Mouse (Mus musculus): ENCODE results near the gene Elf1. TPM values are rescaled to one million over a fixed set of nuclear protein-coding genes. Genes with fewer than 3 reads are reported as not detected.

Gene Elf1
- polyA plus RNA-seq, 1 experiment from 2014 or later, result 12.3 TPM

DNA sequence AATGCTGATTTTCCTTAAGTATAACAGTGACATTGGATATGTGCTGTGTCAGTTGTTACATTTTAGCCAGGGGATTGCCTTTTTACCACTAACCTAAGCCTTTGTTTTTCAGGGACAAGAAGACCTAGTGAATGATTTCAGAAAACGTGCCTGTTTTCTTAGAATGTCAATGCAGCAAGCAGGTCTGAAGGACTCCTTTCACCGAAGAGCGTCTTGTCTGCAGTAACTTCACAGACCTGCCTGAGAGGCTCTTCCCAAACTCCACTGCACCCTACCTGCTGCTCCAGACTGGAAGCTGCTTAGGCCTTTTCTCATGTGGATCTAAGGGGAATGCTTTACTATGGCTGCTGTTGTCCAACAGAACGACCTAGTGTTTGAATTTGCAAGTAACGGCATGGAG, 55.0 kb downstream of the Elf1 start:
- Histone ChIP-seq H3K36me3 (ENCODE audit: control insufficient read depth, insufficient read depth) (no peaks in the 10 kb centered on the region), H3K27me3 (ENCODE audit: control insufficient read depth, insufficient read depth, low read length) (no peaks in the 10 kb centered on the region), H3K4me2 (ENCODE audit: low read depth, low read length) (peak overlapping the region; percentile 56), H3K27ac (ENCODE audit: low read length) (peak overlapping the region; percentile 68), H3K9me3 (replicated peaks; ENCODE audit: control insufficient read depth, low read length) (no peaks in the 10 kb centered on the region), H3K9ac (ENCODE audit: low read length) (peak overlapping the region; percentile 30; the same call in 1 of the 2 replicates), H3K4me1 (ENCODE audit: control insufficient read depth, insufficient read depth, low read length) (peaks cover 13% of the 10 kb centered on the region), H3K4me3 (ENCODE audit: low read length) (peak overlapping the region; percentile 11)
- no peak for ATAC-seq (replicated peaks; ENCODE audit: extremely low read depth, insufficient read depth, low FRiP score)
- 60% methylated on average over 5 of the region's 5 CpGs for WGBS

DNA sequence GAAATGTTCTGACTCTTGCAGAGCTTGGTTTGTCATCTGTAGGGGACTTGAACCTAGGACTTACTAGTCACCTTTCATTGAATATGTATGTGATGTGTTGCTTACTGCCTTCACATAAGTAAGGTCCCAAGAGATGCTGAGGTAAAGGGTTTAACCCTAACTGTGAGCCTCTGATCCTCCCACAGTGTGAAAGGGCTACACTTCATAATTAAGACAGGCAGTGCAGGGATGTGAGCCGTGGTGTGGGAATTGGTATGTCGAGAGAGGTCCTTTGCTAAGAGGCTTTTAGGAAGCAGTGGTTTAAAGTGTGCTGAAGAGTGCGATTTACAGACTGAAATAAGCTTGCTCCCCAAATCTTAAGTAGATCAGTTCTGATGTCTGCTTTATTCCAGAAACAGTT, 55.8 kb downstream of the Elf1 start:
- ATAC-seq (replicated peaks; ENCODE audit: extremely low read depth, insufficient read depth, low FRiP score), result no peak
- Histone ChIP-seq H3K9ac (ENCODE audit: low read length) (no peak overlapping the region), H3K36me3 (ENCODE audit: control insufficient read depth, insufficient read depth) (no peaks in the 10 kb centered on the region), H3K27me3 (ENCODE audit: control insufficient read depth, insufficient read depth, low read length) (no peaks in the 10 kb centered on the region), H3K4me3 (ENCODE audit: low read length) (no peak overlapping the region), H3K9me3 (replicated peaks; ENCODE audit: control insufficient read depth, low read length) (no peaks in the 10 kb centered on the region), H3K27ac (ENCODE audit: low read length) (no peak overlapping the region), H3K4me1 (ENCODE audit: control insufficient read depth, insufficient read depth, low read length) (peaks cover 13% of the 10 kb centered on the region), H3K4me2 (ENCODE audit: low read depth, low read length) (no peak overlapping the region)
- WGBS, result 55% methylated on average over 3 of the region's 3 CpGs

DNA sequence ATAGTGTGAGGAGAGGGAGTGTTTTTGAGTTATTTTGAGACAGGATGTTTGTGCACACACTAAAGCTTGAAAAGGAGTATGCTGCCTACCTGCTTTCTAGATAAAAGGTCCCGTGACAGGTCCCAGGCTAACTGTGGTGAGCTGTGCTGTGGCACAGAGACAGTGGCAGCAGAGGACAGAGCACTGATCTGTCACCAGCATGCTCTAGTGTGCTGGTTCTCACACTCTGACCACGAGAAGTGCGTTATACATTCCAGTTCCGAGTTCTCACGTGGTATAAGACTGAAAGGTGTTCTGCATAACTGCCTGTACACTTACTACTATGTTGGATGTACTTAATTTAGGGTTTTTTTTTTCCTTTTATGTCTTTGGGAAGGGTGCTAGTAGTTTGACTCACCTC, 56.5 kb downstream of the Elf1 start:
- H3K27ac ChIP-seq (ENCODE audit: low read length), result 0 out of 2 replicates have a peak overlapping the region, but pooled peaks have one; percentile 29
- H3K4me3 ChIP-seq (ENCODE audit: low read length), result no peak overlapping the region
- WGBS, result 50% methylated on average over 5 of the region's 5 CpGs
- H3K4me2 ChIP-seq (ENCODE audit: low read depth, low read length), result peak overlapping the region; percentile 24; the same call in 1 of the 2 replicates
- H3K9ac ChIP-seq (ENCODE audit: low read length), result no peak overlapping the region
- H3K4me1 ChIP-seq (ENCODE audit: control insufficient read depth, insufficient read depth, low read length), result peaks cover 13% of the 10 kb centered on the region
- no peaks in the 10 kb centered on the region for H3K27me3 ChIP-seq (ENCODE audit: control insufficient read depth, insufficient read depth, low read length)
- H3K9me3 ChIP-seq (replicated peaks; ENCODE audit: control insufficient read depth, low read length), result no peaks in the 10 kb centered on the region
- peak; percentile 70; the same call in 1 of the 2 replicates for ATAC-seq (replicated peaks; ENCODE audit: extremely low read depth, insufficient read depth, low FRiP score)
- H3K36me3 ChIP-seq (ENCODE audit: control insufficient read depth, insufficient read depth), result no peaks in the 10 kb centered on the region

DNA sequence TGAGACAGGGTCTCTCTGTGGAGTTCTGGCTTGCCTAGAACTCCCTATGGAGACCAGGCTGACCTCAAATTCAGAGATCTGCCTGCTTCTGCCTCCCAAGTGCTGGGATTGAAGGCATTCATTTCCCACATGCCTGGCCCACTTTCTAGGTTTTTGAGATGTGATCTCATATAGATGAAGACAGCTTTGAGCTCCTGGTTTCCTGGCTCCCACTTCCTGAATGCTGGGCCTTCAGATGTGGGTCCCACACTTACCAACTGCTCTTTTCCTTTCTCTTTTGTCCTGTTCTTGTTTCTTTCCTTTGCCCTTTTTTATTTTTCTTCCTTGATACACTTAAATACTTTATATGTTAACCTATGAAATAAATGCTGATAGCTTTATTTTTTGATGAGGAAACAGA, 56.9 kb downstream of the Elf1 start:
- Histone ChIP-seq H3K9me3 (replicated peaks; ENCODE audit: control insufficient read depth, low read length) (no peaks in the 10 kb centered on the region), H3K4me3 (ENCODE audit: low read length) (no peak overlapping the region), H3K27ac (ENCODE audit: low read length) (no peak overlapping the region), H3K27me3 (ENCODE audit: control insufficient read depth, insufficient read depth, low read length) (no peaks in the 10 kb centered on the region), H3K4me2 (ENCODE audit: low read depth, low read length) (no peak overlapping the region), H3K36me3 (ENCODE audit: control insufficient read depth, insufficient read depth) (no peaks in the 10 kb centered on the region), H3K9ac (ENCODE audit: low read length) (no peak overlapping the region), H3K4me1 (ENCODE audit: control insufficient read depth, insufficient read depth, low read length) (peaks cover 13% of the 10 kb centered on the region)
- no peak for ATAC-seq (replicated peaks; ENCODE audit: extremely low read depth, insufficient read depth, low FRiP score)

DNA sequence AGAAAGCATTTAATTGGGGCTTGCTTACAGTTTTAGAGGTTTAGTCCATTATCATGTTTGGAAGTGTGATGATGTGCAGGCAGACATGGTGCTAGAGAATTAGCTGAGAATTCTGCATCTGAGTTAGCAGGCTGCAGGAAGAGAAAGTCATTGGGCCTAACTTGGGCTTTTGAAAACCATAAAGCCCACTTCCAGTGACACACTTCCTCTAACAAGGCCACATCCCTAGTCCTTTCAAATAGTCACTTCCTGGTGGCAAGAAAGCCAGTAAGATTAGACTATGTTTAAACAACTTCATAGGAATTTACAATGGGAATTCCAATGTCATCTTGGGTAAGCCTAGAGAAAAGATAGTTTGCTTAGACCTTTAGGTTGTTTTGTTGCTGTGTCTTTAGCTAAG, 60.6 kb downstream of the Elf1 start:
- Histone ChIP-seq H3K9me3 (replicated peaks; ENCODE audit: control insufficient read depth, low read length) (no peaks in the 10 kb centered on the region), H3K9ac (ENCODE audit: low read length) (no peak overlapping the region), H3K4me1 (ENCODE audit: control insufficient read depth, insufficient read depth, low read length) (peaks cover 6% of the 10 kb centered on the region), H3K27me3 (ENCODE audit: control insufficient read depth, insufficient read depth, low read length) (no peaks in the 10 kb centered on the region), H3K36me3 (ENCODE audit: control insufficient read depth, insufficient read depth) (no peaks in the 10 kb centered on the region), H3K27ac (ENCODE audit: low read length) (no peak overlapping the region), H3K4me2 (ENCODE audit: low read depth, low read length) (no peak overlapping the region), H3K4me3 (ENCODE audit: low read length) (no peak overlapping the region)
- no peak for ATAC-seq (replicated peaks; ENCODE audit: extremely low read depth, insufficient read depth, low FRiP score)

DNA sequence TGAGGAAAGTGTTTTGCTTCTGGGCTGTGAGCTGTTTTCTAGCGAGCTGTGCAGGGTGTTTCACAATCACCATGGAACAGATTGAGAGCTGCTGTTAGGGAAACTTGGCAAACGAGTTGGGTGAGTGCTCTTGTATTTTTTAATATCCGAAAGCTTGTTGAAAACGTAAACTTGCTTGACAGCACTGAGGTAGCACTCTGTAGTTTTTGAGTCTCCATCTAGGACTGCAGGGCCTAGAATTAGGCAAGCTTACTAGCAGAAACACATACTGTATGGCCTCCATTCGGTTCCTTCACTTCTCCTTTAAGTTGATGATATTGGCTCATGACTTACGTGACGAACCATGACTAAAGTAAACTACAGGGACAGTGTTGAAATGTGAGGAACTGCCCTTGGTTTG, 68.3 kb downstream of the Elf1 start:
- 0 out of 2 replicates have a peak, but pooled peaks have one; percentile 47 for ATAC-seq (replicated peaks; ENCODE audit: extremely low read depth, insufficient read depth, low FRiP score)
- H3K9me3 ChIP-seq (replicated peaks; ENCODE audit: control insufficient read depth, low read length), result 0 out of 2 replicates have a peak, but pooled peaks cover 3% of the 10 kb centered on the region
- 49% methylated on average over 7 of the region's 7 CpGs for WGBS
- peak overlapping the region; percentile 69 for H3K27ac ChIP-seq (ENCODE audit: low read length)
- H3K27me3 ChIP-seq (ENCODE audit: control insufficient read depth, insufficient read depth, low read length), result no peaks in the 10 kb centered on the region
- H3K4me2 ChIP-seq (ENCODE audit: low read depth, low read length), result peak overlapping the region; percentile 34; the same call in 1 of the 2 replicates
- peak overlapping the region; percentile 25; the same call in 1 of the 2 replicates for H3K9ac ChIP-seq (ENCODE audit: low read length)
- no peak overlapping the region for H3K4me3 ChIP-seq (ENCODE audit: low read length)
- H3K36me3 ChIP-seq (ENCODE audit: control insufficient read depth, insufficient read depth), result peaks cover 3% of the 10 kb centered on the region
- H3K4me1 ChIP-seq (ENCODE audit: control insufficient read depth, insufficient read depth, low read length), result peaks cover 17% of the 10 kb centered on the region

DNA sequence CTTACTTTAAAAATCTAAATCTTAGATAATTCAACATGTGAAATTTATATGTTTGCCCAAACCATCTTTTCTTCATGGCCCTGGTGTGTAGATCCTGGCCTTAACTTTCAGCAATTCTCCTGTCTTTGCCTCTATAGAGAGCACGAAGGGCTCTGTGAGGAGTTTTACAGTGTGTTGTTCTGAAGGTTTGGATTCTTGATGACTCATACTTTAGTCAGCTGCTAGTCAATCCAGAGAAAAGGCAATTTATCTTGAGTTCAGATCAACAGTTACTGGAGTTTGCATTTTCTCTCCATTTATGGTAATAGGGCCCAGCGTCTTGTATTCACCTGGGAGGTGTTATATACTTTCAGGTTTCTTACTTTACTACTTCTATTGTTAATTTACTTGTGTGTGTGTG, 70.9 kb downstream of the Elf1 start:
- H3K4me1 ChIP-seq (ENCODE audit: control insufficient read depth, insufficient read depth, low read length), result peaks cover 15% of the 10 kb centered on the region
- H3K27me3 ChIP-seq (ENCODE audit: control insufficient read depth, insufficient read depth, low read length), result no peaks in the 10 kb centered on the region
- H3K4me2 ChIP-seq (ENCODE audit: low read depth, low read length), result no peak overlapping the region
- 77% methylated on average over 2 of the region's 2 CpGs for WGBS
- H3K36me3 ChIP-seq (ENCODE audit: control insufficient read depth, insufficient read depth), result peaks cover 3% of the 10 kb centered on the region
- ATAC-seq (replicated peaks; ENCODE audit: extremely low read depth, insufficient read depth, low FRiP score), result no peak
- no peak overlapping the region for H3K9ac ChIP-seq (ENCODE audit: low read length)
- H3K9me3 ChIP-seq (replicated peaks; ENCODE audit: control insufficient read depth, low read length), result 0 out of 2 replicates have a peak, but pooled peaks cover 3% of the 10 kb centered on the region
- no peak overlapping the region for H3K4me3 ChIP-seq (ENCODE audit: low read length)
- no peak overlapping the region for H3K27ac ChIP-seq (ENCODE audit: low read length)

DNA sequence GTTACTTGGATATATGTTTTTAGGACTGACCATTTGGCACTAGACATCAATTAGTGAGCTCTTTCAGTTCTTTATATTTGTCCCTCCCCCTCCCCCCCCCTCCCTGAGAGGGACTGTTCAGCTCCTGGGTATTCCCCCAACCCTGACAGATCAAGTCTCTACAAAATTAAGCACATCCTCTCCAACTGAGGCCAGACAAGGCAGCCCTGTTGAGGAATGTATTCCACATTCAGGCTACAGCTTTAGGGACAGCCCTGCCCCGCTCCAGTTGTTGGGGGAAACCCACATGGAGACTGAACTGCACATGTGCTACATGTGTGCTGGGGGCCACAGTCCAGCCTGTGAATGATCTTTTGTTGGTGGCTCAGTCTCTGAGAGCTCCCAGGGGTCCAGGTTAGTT, 71.9 kb downstream of the Elf1 start:
- H3K36me3 ChIP-seq (ENCODE audit: control insufficient read depth, insufficient read depth), result peaks cover 3% of the 10 kb centered on the region
- H3K9me3 ChIP-seq (replicated peaks; ENCODE audit: control insufficient read depth, low read length), result 0 out of 2 replicates have a peak, but pooled peaks cover 3% of the 10 kb centered on the region
- 92% methylated on average over 1 of the region's 1 CpGs for WGBS
- ATAC-seq (replicated peaks; ENCODE audit: extremely low read depth, insufficient read depth, low FRiP score), result no peak
- peaks cover 15% of the 10 kb centered on the region for H3K4me1 ChIP-seq (ENCODE audit: control insufficient read depth, insufficient read depth, low read length)
- H3K9ac ChIP-seq (ENCODE audit: low read length), result no peak overlapping the region
- no peak overlapping the region for H3K4me3 ChIP-seq (ENCODE audit: low read length)
- H3K27me3 ChIP-seq (ENCODE audit: control insufficient read depth, insufficient read depth, low read length), result no peaks in the 10 kb centered on the region
- H3K4me2 ChIP-seq (ENCODE audit: low read depth, low read length), result no peak overlapping the region
- no peak overlapping the region for H3K27ac ChIP-seq (ENCODE audit: low read length)

DNA sequence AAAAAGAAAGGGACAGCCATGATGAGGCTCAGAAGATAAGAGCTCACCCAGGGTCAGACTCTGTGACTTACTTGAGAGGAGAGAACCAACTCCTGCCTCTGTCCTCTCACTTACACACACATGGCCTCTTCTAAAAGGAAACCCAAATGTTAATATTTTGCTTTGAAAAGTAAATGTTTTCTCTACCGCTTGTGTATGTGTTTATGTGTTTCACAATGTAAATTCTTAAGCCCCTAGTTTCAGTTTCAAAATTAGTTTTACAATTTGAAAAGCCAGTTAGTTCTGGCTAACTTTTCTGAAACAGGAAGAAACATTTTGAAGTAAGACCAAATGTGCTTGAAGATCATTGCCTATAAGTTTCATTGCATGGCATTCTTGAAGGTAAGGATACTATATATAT, 76.8 kb downstream of the Elf1 start:
- 83% methylated on average over 1 of the region's 1 CpGs for WGBS
- Histone ChIP-seq H3K27me3 (ENCODE audit: control insufficient read depth, insufficient read depth, low read length) (no peaks in the 10 kb centered on the region), H3K36me3 (ENCODE audit: control insufficient read depth, insufficient read depth) (peaks cover 16% of the 10 kb centered on the region), H3K9ac (ENCODE audit: low read length) (no peak overlapping the region), H3K4me2 (ENCODE audit: low read depth, low read length) (no peak overlapping the region), H3K27ac (ENCODE audit: low read length) (no peak overlapping the region), H3K4me3 (ENCODE audit: low read length) (no peak overlapping the region), H3K4me1 (ENCODE audit: control insufficient read depth, insufficient read depth, low read length) (peaks cover 4% of the 10 kb centered on the region), H3K9me3 (replicated peaks; ENCODE audit: control insufficient read depth, low read length) (0 out of 2 replicates have a peak, but pooled peaks cover 3% of the 10 kb centered on the region)
- ATAC-seq (replicated peaks; ENCODE audit: extremely low read depth, insufficient read depth, low FRiP score), result no peak
